Mouse (Mus musculus) limb, embryonic 14.5 days (tissue): ENCODE measurements around the gene Cxxc4. TPM values are rescaled to one million over a fixed set of nuclear protein-coding genes. Genes with fewer than 3 reads are reported as not detected.

Experiments
- ATAC-seq: fragments of 200-750 bp; cut with Nextera tagmentation; 2 replicates; pipeline ENCODE4 v1.8.0; 2017; ENCODE audit warnings: low read depth, moderate number of reproducible peaks, moderate TSS enrichment; ENCODE audit not compliant: low FRiP score
- DNase-seq: peaks from one replicate; pipeline ENCODE4 v3.0.0-alpha.2; 2015; ENCODE audit warnings: low spot score
- H3K27ac ChIP-seq: fragments of 300-500 bp; sonication (generic); replicated peaks from 2 replicates; pipeline ENCODE4 v1.5.1; 2014; ENCODE audit warnings: low read depth, mild to moderate bottlenecking, low read length, moderate library complexity, mixed read lengths
- H3K27me3 ChIP-seq: fragments of 300-500 bp; sonication (generic); 2 replicates; pipeline ENCODE4 v1.6.1; 2014; ENCODE audit warnings: low read length, mixed read lengths; ENCODE audit not compliant: control insufficient read depth, insufficient read depth
- H3K36me3 ChIP-seq: fragments of 300-500 bp; sonication (generic); 2 replicates; pipeline ENCODE4 v1.6.1; 2014; ENCODE audit warnings: mild to moderate bottlenecking, low read length, moderate library complexity, mixed read lengths; ENCODE audit not compliant: control insufficient read depth, insufficient read depth
- H3K4me1 ChIP-seq: fragments of 300-500 bp; sonication (generic); 2 replicates; pipeline ENCODE4 v1.6.1; 2014; ENCODE audit warnings: antibody characterized with exemption, low read length, mixed read lengths; ENCODE audit not compliant: control insufficient read depth, insufficient read depth
- H3K4me2 ChIP-seq: fragments of 300-500 bp; sonication (generic); replicated peaks from 2 replicates; pipeline ENCODE4 v1.6.1; 2014; ENCODE audit warnings: low read depth, mild to moderate bottlenecking, low read length, moderate library complexity; ENCODE audit not compliant: severe bottlenecking
- H3K4me3 ChIP-seq: fragments of 300-500 bp; sonication (generic); replicated peaks from 2 replicates; pipeline ENCODE4 v1.5.1; 2014; ENCODE audit warnings: low read length
- H3K9ac ChIP-seq: fragments of 300-500 bp; sonication (generic); 2 replicates; pipeline ENCODE4 v1.6.1; 2014; ENCODE audit warnings: mild to moderate bottlenecking, low read depth, low read length, moderate library complexity; ENCODE audit not compliant: severe bottlenecking
- H3K9me3 ChIP-seq: fragments of 300-500 bp; sonication (generic); 2 replicates; pipeline ENCODE4 v1.6.1; 2016; ENCODE audit warnings: low read length; ENCODE audit not compliant: control insufficient read depth
- POLR2A ChIP-seq: fragments of 200-500 bp; IDR thresholded peaks from 2 replicates; pipeline ENCODE4 v1.8.0; 2012; ENCODE audit warnings: inconsistent platforms, mild to moderate bottlenecking, moderate library complexity, borderline replicate concordance; ENCODE audit not compliant: insufficient read depth, insufficient read length; ENCODE audit errors: extremely low read depth
- WGBS: fragments of 180-500 bp; shearing (Covaris S2); extraction: QIAGEN DNeasy Blood & Tissue Kit; methylation state at CpG from one replicate; pipeline ENCODE4 v1.1.7; 2014; 5-methylcytosine and 5-hydroxymethylcytosine counted together
- microRNA counts: library from miRNA; unstranded; fragments of <30 nt; microRNA quantifications from one replicate; lab custom pipeline; 2016
- microRNA-seq: library from miRNA; unstranded; fragments of <30 nt; microRNA quantifications from one replicate; pipeline ENCODE4, GENCODE M21; 2016
- polyA plus RNA-seq, 2 experiments: library from polyadenylated mRNA; depleted of rRNA in 1 of 2; stranded (reverse) in 1 of 2; unstranded in 1 of 2; fragments of >200 nt; fragmentation: Nextera tagmentation in 1 of 2; extraction: Ambion mirVana in 1 of 2; gene quantifications; 2 replicates each; pipeline versions ENCODE4 v1.2.1 to v1.2.3; 2012 to 2014

The Cxxc4 gene
- polyA plus RNA-seq, 2 experiments: 5.4 to 6.1 TPM

- Histone ChIP-seq H3K4me3 (peak overlapping the region; percentile 21), H3K36me3 (no peaks in the 10 kb centered on the region), H3K27ac (no peak overlapping the region), H3K27me3 (no peaks in the 10 kb centered on the region), H3K9me3 (no peaks in the 10 kb centered on the region), H3K9ac (no peak overlapping the region), H3K4me2 (peak overlapping the region; percentile 36), H3K4me1 (peaks cover 25% of the 10 kb centered on the region)
- no peak; the same call in 1 of the 2 replicates for ATAC-seq
- TF ChIP-seq POLR2A: no peak
- 19% methylated on average over 21 of the region's 21 CpGs for WGBS
- no peak for DNase-seq
Observed at GRCm38 (mm10) chr3:134302681-134303491, 66.6 kb downstream of the Cxxc4 start.

- H3K4me1 ChIP-seq: peaks cover 25% of the 10 kb centered on the region
- H3K9ac ChIP-seq: no peak overlapping the region
- H3K4me2 ChIP-seq: peak overlapping the region; percentile 36
- no peaks in the 10 kb centered on the region for H3K27me3 ChIP-seq
- H3K9me3 ChIP-seq: no peaks in the 10 kb centered on the region
- no peak for TF ChIP-seq POLR2A
- H3K4me3 ChIP-seq: no peak overlapping the region
- H3K27ac ChIP-seq: no peak overlapping the region
- 29% methylated on average over 3 of the region's 3 CpGs for WGBS
- no peak for DNase-seq
- ATAC-seq: no peak
- no peaks in the 10 kb centered on the region for H3K36me3 ChIP-seq
Observed at GRCm38 (mm10) chr3:134303492-134303808, 67.2 kb downstream of the Cxxc4 start.

GRCm38 (mm10) chr3:134306507-134306906 is 70.2 kb downstream of the Cxxc4 start:
- Histone ChIP-seq H3K4me2 (peak overlapping the region; percentile 1; the same call in 1 of the 2 replicates), H3K9me3 (no peaks in the 10 kb centered on the region), H3K9ac (no peak overlapping the region), H3K4me3 (no peak overlapping the region), H3K27ac (peak overlapping the region; percentile 40; the same call in 1 of the 2 replicates), H3K36me3 (no peaks in the 10 kb centered on the region), H3K4me1 (peaks cover 25% of the 10 kb centered on the region), H3K27me3 (no peaks in the 10 kb centered on the region)
- no peak for TF ChIP-seq POLR2A
- DNase-seq (peak; percentile 59), ATAC-seq (peak; percentile 70)
- WGBS: 17% methylated on average over 4 of the region's 4 CpGs

- H3K27me3 ChIP-seq: no peaks in the 10 kb centered on the region
- H3K4me2 ChIP-seq: no peak overlapping the region
- no peak for TF ChIP-seq POLR2A
- DNase-seq (no peak), ATAC-seq (no peak)
- peaks cover 25% of the 10 kb centered on the region for H3K4me1 ChIP-seq
- H3K9ac ChIP-seq: no peak overlapping the region
- H3K36me3 ChIP-seq: no peaks in the 10 kb centered on the region
- H3K27ac ChIP-seq: no peak overlapping the region
- H3K9me3 ChIP-seq: no peaks in the 10 kb centered on the region
- no peak overlapping the region for H3K4me3 ChIP-seq
Observed at GRCm38 (mm10) chr3:134307801-134308200, 71.5 kb downstream of the Cxxc4 start.

MicroRNAs encoded within 50 kb of the gene (microRNA counts, 519-probe panel; counts per million panel counts)
- 1,802 counts per million, percentile 19 among the panel's probes with 10 or more counts for microRNA mmu-miR-1895 (lab: Ali Mortazavi, UCI)

Small RNAs within 50 kb of the gene (microRNA-seq; reads per million reads assigned to microRNA genes)
- gene Mir1895: not detected
